Mouse (Mus musculus): ENCODE measurements around the gene Pramel1.
"Not testable (repeated sequence)": the region's sequence is repeated elsewhere in the genome, so short reads cannot be mapped to it uniquely, and the experiment has no call there.

The Pramel1 gene

GRCm38 (mm10) chr4:143394181-143394580, at the start of gene Pramel1:
Pramel1 (plus strand) TSS chr4:143394428.
- DNase-seq (ENCODE audit: low spot score) = no peak

GRCm38 (mm10) chr4:143345491-143345890, 48.7 kb upstream of the Pramel1 start:
- DNase-seq (ENCODE audit: low spot score) = not testable (repeated sequence)

- DNase-seq (ENCODE audit: low spot score) = no peak
Measured at GRCm38 (mm10) chr4:143348678-143349077, 45.5 kb upstream of the Pramel1 start.

DNA sequence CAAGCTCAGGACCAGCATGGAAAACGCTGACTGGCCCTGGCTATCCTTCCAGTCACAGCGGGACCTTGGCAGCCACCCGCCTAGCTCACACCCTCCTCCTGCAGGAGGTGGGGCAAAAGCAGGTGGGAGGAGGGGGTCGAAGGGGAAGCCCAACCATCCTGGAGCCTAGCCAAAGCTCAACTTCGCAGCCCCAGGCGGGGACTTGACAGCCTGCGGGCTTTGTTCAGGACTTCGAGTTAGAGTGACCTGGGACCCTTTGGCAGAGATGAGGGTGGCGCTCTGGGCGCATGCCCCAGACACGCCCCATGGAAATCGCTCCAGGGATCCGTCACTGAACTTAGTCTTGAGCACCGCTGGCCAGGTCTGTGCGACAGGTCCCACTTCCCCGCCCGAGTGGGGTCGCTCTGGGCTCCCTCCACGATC, 44.7 kb upstream of the Pramel1 start, which contains the start of gene Lrrc38:
Gene Lrrc38, plus strand, starts transcription at position 274 of the 423 bp plus-strand sequence.
- DNase-seq (ENCODE audit: low spot score) = no peak

- no peak for DNase-seq (ENCODE audit: low spot score)
Measured at GRCm38 (mm10) chr4:143350047-143351015, 43.9 kb upstream of the Pramel1 start.

DNA sequence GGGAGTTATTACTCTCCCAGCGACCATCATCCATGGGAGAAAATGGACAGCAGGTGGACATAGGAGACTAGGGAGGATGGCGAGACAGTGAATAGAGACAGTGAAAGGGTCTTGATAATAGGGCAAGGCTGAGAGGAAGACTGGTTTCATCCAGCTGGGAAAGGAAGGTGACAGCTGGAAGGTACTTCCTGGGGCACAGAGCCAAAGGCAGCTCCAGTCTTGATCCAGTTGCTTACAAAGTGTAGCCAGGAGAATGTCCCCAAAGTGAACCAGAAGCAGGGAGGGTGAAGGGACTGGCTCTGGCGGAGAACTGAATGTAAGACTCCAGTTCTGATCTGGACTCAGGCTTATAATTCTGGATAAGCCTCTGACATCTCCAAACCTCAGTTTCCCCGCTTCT, 41.9 kb upstream of the Pramel1 start:
- no peak for DNase-seq (ENCODE audit: low spot score)

DNA sequence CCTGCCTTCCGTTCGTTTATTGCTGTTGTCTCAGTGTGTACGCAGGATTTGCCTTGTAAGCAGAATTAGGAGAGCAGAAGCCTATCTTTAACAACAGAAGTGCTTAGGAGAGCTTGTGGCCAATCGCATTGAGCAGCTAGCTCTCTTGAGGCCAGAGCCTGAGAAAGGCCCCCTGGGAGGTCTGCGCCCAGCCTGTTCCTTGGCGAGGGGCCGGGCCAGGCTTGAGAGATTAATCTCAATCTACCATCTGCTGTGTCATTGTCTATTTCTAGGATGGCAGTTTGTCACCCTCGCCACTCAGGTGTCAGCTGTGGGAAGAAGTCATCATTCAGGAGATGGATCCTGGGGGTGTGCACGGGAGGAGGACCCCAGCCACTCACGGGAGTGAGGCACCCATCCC, 32.7 kb upstream of the Pramel1 start:
- no peak for DNase-seq (ENCODE audit: low spot score)

DNA sequence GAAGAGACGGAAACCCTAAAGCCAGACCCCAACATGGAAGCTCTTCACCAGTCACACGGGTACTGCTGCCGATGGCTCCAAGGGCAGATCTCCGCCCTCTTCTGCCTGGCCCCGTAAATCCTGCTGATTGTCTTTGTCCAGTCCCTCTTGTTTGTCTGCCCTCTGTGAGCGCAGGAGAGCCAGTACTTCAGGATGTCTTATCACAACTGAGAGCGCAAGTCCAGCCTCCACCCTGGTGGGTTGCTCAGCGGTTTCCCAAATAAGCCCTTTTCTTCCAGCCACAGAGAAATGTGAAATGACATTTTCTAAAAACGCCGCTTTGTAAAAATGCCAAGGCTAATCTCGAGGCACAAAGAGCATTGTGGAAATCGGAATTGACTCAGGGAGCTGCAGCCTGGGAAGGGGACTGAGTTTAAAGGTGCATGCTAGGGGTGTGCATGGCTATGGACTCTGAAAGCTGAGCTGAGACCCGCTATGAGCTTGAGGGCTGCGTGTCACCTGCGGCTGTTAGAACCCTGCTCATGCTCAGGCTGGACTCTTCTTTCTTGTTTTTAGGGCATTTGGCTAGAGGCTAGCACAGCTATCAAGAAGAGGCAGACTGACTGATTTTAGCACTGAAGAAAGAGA, 27.7 kb upstream of the Pramel1 start:
- DNase-seq (ENCODE audit: low spot score) = no peak

- DNase-seq (ENCODE audit: low spot score) = no peak
Measured at GRCm38 (mm10) chr4:143379480-143379879, 14.7 kb upstream of the Pramel1 start.

GRCm38 (mm10) chr4:143379931-143380715, 14.1 kb upstream of the Pramel1 start:
- DNase-seq (ENCODE audit: low spot score) = no peak

DNA sequence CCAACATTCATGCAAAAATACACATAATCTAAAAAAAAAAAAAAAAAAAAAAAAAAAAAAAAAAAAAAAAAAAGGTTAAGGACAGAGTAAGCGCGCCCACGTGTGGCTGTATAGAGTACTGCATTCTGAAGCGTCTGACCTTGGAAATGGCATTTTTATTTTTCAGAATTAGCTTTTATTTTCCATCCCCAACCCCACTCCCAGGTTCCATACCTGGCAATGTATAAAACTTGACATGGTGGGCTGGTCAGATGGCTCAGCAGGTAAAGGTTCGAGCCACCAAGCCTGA, 13.6 kb upstream of the Pramel1 start:
- no peak for DNase-seq (ENCODE audit: low spot score)

DNA sequence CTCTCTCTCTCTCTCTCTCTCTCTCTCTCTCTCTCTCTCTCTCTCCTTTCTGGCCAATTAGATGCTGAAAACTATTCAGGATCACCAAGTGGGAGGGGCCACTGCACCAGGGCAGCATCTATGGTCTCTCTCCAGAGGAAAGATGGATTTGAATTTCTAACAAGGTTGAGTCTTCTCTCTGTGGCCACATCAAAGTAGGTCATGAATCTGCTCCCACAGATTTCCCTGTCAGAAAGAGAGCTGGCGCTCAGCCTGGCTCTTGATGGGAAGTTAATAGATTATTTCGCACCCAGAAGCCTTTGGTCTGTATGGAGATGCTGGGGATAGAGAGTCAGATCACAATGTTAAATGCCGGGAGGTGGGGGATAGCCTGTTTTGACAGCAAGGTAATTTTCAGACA, 12.1 kb upstream of the Pramel1 start:
- DNase-seq (ENCODE audit: low spot score) = no peak

DNA sequence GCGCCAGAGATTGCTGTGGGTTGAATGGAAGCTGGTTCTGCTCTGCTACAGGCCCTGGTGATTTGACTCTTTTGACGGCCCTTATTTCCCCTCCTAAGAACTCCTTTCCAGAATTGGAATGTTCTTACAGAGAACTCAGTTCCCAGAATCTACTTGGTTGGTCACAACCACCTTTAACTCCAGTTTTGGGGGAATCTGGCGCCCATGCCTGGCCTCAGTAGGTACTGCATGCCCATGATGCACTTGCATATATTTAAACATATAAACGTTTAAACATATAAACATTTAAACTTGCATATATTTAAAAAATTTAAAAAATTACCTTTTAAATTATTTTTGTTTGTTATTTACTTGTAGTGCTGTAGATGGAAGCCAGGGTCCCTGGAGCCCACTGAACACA, 10.6 kb upstream of the Pramel1 start:
- no peak for DNase-seq (ENCODE audit: low spot score)

DNA sequence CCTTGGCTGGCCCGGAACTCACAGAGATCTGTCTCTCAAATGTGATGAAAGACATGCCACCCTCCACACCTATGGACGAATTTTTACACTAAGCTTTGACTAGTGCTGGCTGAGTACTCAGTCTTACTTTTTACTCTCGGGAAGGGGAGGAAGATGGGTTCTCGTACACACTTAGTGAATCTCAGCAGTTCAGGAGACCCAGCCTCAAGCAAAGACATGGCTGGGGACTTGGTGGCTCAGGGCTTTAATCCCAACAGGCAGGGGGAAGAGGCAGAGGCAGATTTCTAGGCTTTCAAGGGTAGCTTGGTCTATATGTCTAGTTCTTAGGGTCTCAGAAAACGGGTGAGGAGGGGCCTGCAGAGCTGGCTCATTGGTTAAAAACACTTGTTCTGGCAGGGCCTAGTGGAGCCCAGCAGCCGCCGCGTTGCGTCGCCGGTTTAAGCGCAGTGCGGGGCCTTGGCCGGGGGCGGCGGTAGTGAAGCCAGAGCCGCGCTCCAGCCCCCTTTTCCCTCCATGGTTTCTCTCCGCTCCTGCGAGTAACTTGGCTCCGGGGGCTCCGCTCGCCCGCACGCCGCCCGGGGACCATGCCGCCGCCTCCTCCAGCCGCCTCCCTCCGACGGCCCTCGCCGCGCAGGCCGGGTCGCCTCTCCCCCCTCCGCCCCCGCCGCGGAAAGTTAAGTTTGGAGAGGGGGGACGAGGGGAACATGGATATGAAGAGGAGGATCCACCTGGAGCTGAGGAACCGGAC, 5.1 kb upstream of the Pramel1 start:
- DNase-seq (ENCODE audit: low spot score) = no peak

- no peak for DNase-seq (ENCODE audit: low spot score)
Measured at GRCm38 (mm10) chr4:143411566-143412218, 17.5 kb downstream of the Pramel1 start.

DNA sequence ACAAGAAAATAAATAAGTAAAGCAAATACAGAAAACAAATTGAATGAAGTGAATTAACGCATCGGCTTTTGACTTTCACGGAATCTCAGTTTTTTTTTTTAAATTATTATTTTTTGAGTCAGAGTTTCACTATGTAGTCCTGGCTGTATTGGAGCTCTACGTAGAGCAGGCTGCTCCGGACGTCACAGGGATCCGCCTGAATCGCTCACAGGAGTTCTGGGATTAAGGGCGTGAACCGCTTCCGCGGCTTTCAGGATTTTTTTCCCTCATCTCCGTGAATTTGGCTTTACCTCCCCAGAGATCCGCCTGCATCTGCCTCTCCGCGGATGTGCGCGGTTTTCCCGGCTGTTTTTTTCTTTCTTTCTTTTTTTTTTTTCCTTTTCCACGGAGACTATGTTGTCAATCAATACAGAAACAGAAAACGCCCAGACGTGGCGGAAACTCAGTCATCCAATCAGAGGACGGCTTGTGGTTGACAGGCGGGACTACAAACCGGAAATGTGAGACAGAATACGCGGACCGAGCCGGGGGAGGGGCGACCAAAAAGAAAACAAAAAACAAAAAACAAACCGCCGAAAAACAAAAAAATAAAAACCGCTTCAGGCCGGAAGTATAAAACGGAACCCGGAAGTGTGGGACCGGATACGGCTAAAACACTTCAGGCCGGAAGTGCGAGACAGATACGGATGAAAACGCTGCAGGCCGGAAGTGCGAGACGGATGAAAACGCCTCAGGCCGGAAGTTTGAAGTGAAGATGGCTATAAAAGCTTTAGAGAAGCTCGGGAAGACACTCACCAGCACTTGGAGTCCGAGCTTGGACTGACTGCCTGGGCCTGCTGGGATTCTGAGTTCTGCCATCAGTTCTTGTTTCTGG, 18.2 kb downstream of the Pramel1 start, which contains the start of gene Pramef8:
Gene Pramef8, plus strand, starts transcription at position 208 of the 874 bp plus-strand sequence.
- DNase-seq (ENCODE audit: low spot score) = peak; percentile 79

- no peak for DNase-seq (ENCODE audit: low spot score)
Measured at GRCm38 (mm10) chr4:143413621-143414020, 19.4 kb downstream of the Pramel1 start.

DNA sequence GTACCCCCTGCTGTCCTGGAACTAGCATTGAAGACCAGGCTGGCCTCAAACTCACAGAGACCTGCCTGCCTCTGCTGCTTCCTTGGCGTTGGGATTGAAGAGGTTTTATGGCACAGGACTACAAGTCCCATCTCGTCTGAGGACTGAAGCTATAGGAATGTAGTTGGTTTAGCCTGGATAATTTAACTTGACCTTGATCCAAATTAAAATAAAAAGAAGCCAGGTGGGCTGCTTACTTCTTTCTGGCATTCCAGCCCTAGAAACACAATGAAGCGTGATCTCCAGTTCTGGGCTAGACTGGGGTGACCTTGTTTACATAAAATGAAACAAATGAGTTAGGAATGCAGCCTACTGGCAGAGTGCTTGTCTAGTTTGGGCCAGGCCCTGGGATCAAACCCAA, 19.9 kb downstream of the Pramel1 start:
- DNase-seq (ENCODE audit: low spot score) = no peak

GRCm38 (mm10) chr4:143426770-143427169, 32.5 kb downstream of the Pramel1 start:
- DNase-seq (ENCODE audit: low spot score) = not testable (repeated sequence)

Measured in layer of hippocampus, adult 9-10 months (tissue).